ENCODE assay signal across 8 mouse cellular contexts in genomic region chr3:110142314-110143205, GRCm38 (mm10). TPM values are rescaled to one million over a fixed set of nuclear protein-coding genes. Genes with fewer than 3 reads are reported as not detected.
A peak's percentile ranks its signal among the peaks of the same experiment; 100 is the strongest.
DNase-seq lines count a peak whose midpoint lies in the region.

No protein-coding gene starts in this region.

- intact Hi-C loops in heart, postnatal 10 days (cut with DNase I): loop anchor here (5.0 kb wide), 2 partner anchors 110 to 925 kb away; partner anchors contain the start of gene Prmt6
- intact Hi-C loops in left cerebral cortex, postnatal 25 days (cut with DNase I): loop anchor here (2.0 to 5.0 kb wide), 4 partner anchors 108 to 926 kb away; partner anchors contain the start of gene Prmt6

- DNase-seq in gastrocnemius, postnatal 4 days (ENCODE audit: low spot score in 2 of 2): peak; percentile 18 to 20
- no peak for DNase-seq in gastrocnemius, adult 18-20 months (ENCODE audit: low spot score)
- peak; percentile 27 for DNase-seq in Muller cell, postnatal 12 days (ENCODE audit: inconsistent ontology term)
- peak; percentile 51 for DNase-seq in embryo, embryonic 10.5 days (ENCODE audit: low spot score)
- DNase-seq in heart, postnatal 10 days: peak; percentile 2 to 6
- peak; percentile 45 to 53 for DNase-seq in left cerebral cortex, postnatal 25 days (ENCODE audit: low spot score in 2 of 2)
- peak; percentile 58 for DNase-seq in neural tube, embryonic 10.5 days (ENCODE audit: extremely low spot score, low spot score)
- DNase-seq in spleen, adult 12 weeks (ENCODE audit: low spot score): no peak

RNA-seq across cellular contexts. Expression of gene Ntng1, which starts 1.3 kb away (rescaled TPM):
- total RNA-seq in gastrocnemius, postnatal 4 days (2021): 1 to 10 TPM; 1.1 to 3.1 TPM
- 1 to 10 TPM in 1 of 2 experiments, under 1 TPM in 1; 0.41 to 2.0 TPM for total RNA-seq in gastrocnemius, adult 18-20 months (2021)
- under 1 TPM; 0.17 to 0.74 TPM for total RNA-seq in heart, postnatal 10 days (2021)
- total RNA-seq in left cerebral cortex, postnatal 25 days (2021): 10 to 100 TPM; 30.1 to 35.6 TPM

Comparison
In these comparisons a context has a peak if more than half of its experiments do, and no peak if none do; other contexts are left out.
1. DNase-seq: peak in gastrocnemius, postnatal 4 days (2 of 2), Muller cell, postnatal 12 days (single experiment), embryo, embryonic 10.5 days (single experiment), heart, postnatal 10 days (2 of 2), left cerebral cortex, postnatal 25 days (2 of 2) and neural tube, embryonic 10.5 days (single experiment); none in gastrocnemius, adult 18-20 months (single experiment) and spleen, adult 12 weeks (single experiment).
2. RNA of gene Ntng1, which starts 1.3 kb away (total RNA-seq): 30.1 to 35.6 TPM in left cerebral cortex, postnatal 25 days; 1.1 to 3.1 TPM in gastrocnemius, postnatal 4 days, 0.41 to 2.0 TPM in gastrocnemius, adult 18-20 months and 0.17 to 0.74 TPM in heart, postnatal 10 days; every median in the first group is over 4 times any median in the second.